Mouse (Mus musculus) myocyte (in vitro differentiated cells): ENCODE data around the gene Cfi. TPM values are rescaled to one million over a fixed set of nuclear protein-coding genes. Genes with fewer than 3 reads are reported as not detected.

Source experiments
- H3K27me3 ChIP-seq: one replicate; pipeline ENCODE4 v1.6.1; 2011; ENCODE audit not compliant: control insufficient read depth, insufficient read depth, insufficient read length
- H3K36me3 ChIP-seq: one replicate; pipeline ENCODE4 v1.6.1; 2011; ENCODE audit not compliant: control insufficient read depth, insufficient read depth
- H3K4me2 ChIP-seq: one replicate; pipeline ENCODE4 v1.6.1; 2011; ENCODE audit warnings: low read depth, control low read depth
- H3K4me3 ChIP-seq: one replicate; pipeline ENCODE4 v1.5.1; 2011; ENCODE audit warnings: mild to moderate bottlenecking, control low read depth, moderate library complexity
- H3K79me2 ChIP-seq: one replicate; pipeline ENCODE4 v1.6.1; 2011; ENCODE audit not compliant: control insufficient read depth, insufficient read depth
- H3ac ChIP-seq: one replicate; pipeline ENCODE4 v1.6.1; 2011; ENCODE audit not compliant: control insufficient read depth, insufficient read length
- CEBPB ChIP-seq: IDR thresholded peaks from 2 replicates; pipeline ENCODE4 v1.6.1; 2011; ENCODE audit warnings: mild to moderate bottlenecking, moderate library complexity; ENCODE audit not compliant: poor library complexity, insufficient read depth, severe bottlenecking
- E2F4 ChIP-seq: IDR thresholded peaks from one replicate; pipeline ENCODE4 v1.6.1; 2011; ENCODE audit warnings: mild to moderate bottlenecking, control low read depth, moderate library complexity; ENCODE audit not compliant: insufficient read depth
- MAX ChIP-seq: IDR thresholded peaks from one replicate; pipeline ENCODE4 v1.6.1; 2011; ENCODE audit warnings: low read depth, mild to moderate bottlenecking, control low read depth
- MYOD1 ChIP-seq, 3 experiments: IDR thresholded peaks; one replicate each; pipeline ENCODE4 v1.6.1; 2011; ENCODE audit warnings: control low read depth in 2 of 3, low read depth in 2 of 3, mild to moderate bottlenecking in 2 of 3, moderate library complexity in 1 of 3; ENCODE audit not compliant: insufficient read length in 2 of 3, control insufficient read depth in 1 of 3
- MYOG ChIP-seq, 3 experiments: IDR thresholded peaks; one replicate each; pipeline ENCODE4 v1.6.1; 2011; ENCODE audit warnings: control low read depth in 2 of 3, low read depth in 2 of 3, mild to moderate bottlenecking in 2 of 3; ENCODE audit not compliant: insufficient read length in 2 of 3, control insufficient read depth in 1 of 3, insufficient read depth in 1 of 3
- POLR2A ChIP-seq: IDR thresholded peaks from one replicate; pipeline ENCODE4 v1.6.1; 2011; ENCODE audit warnings: low read depth, mild to moderate bottlenecking, control low read depth, moderate library complexity; ENCODE audit not compliant: insufficient read length
- POLR2AphosphoS2 ChIP-seq: IDR thresholded peaks from one replicate; pipeline ENCODE4 v1.6.1; 2011; ENCODE audit warnings: low read depth, control low read depth; ENCODE audit not compliant: insufficient read length
- REST ChIP-seq: IDR thresholded peaks from one replicate; pipeline ENCODE4 v1.6.1; 2011; ENCODE audit warnings: mild to moderate bottlenecking, control low read depth, moderate library complexity; ENCODE audit not compliant: insufficient read depth, insufficient read length
- SRF ChIP-seq: IDR thresholded peaks from one replicate; pipeline ENCODE4 v1.6.1; 2011; ENCODE audit warnings: low read depth; ENCODE audit not compliant: control insufficient read depth, insufficient read length
- TCF3 ChIP-seq: IDR thresholded peaks from one replicate; pipeline ENCODE4 v1.6.1; 2011; ENCODE audit warnings: low read depth, control low read depth; ENCODE audit not compliant: insufficient read length
- USF1 ChIP-seq: IDR thresholded peaks from one replicate; pipeline ENCODE4 v1.6.1; 2011; ENCODE audit warnings: low read depth, mild to moderate bottlenecking, control low read depth, moderate library complexity
- polyA plus RNA-seq: library from polyadenylated mRNA; unstranded; fragments of >200 nt; fragmentation: generic; extraction: Trizol; gene quantifications from one replicate; pipeline ENCODE4 v1.2.1, GENCODE M21; 2012; ENCODE audit warnings: missing spikeins

Gene Cfi
- polyA plus RNA-seq, 1 experiment, result not detected

GRCm38 (mm10) chr3:129923581-129923980, 87.9 kb downstream of the Cfi start:
- no peak overlapping the region for H3K4me3 ChIP-seq
- no peaks in the 10 kb centered on the region for H3K36me3 ChIP-seq
- H3K4me2 ChIP-seq, result no peak overlapping the region
- no peaks in the 10 kb centered on the region for H3K79me2 ChIP-seq
- no peak overlapping the region for H3ac ChIP-seq
- TF ChIP-seq MYOG (IDR thresholded peaks at IDR 0.05; ENCODE audit: control insufficient read depth in 1 of 3, insufficient read depth in 1 of 3, insufficient read length in 2 of 3, low read depth in 2 of 3), result no peak
- TF ChIP-seq USF1, result no peak
- no peak for TF ChIP-seq POLR2A
- no peak for TF ChIP-seq TCF3
- TF ChIP-seq CEBPB, result no peak
- TF ChIP-seq REST, result no peak
- TF ChIP-seq E2F4, result no peak
- TF ChIP-seq MYOD1 (IDR thresholded peaks at IDR 0.05; ENCODE audit: control insufficient read depth in 1 of 3, insufficient read length in 2 of 3, low read depth in 2 of 3), result no peak
- TF ChIP-seq POLR2AphosphoS2, result no peak
- no peak for TF ChIP-seq MAX
- TF ChIP-seq SRF, result no peak
- H3K27me3 ChIP-seq, result no peaks in the 10 kb centered on the region

Other genes starting within 250 kb of the Cfi start
- 0.38 TPM for gene Egf, start 80.6 kb upstream of the Cfi start, polyA plus RNA-seq
- not detected for gene Lrit3, start 31.9 kb upstream of the Cfi start, polyA plus RNA-seq
- gene Rrh, start 13.3 kb upstream of the Cfi start, polyA plus RNA-seq, result not detected
- 89.0 TPM for gene Gar1, start 4.5 kb upstream of the Cfi start, polyA plus RNA-seq
- gene Pla2g12a, start 42.7 kb downstream of the Cfi start, polyA plus RNA-seq, result 31.3 TPM
- gene Casp6, start 65.5 kb downstream of the Cfi start, polyA plus RNA-seq, result 12.7 TPM
- 19.7 TPM for gene Mcub, start 134.3 kb downstream of the Cfi start, polyA plus RNA-seq
- gene Sec24b, start 225.7 kb downstream of the Cfi start, polyA plus RNA-seq, result 21.4 TPM